Mouse (Mus musculus) lung, postnatal 0 days (tissue): ENCODE results near the gene Mrpl17.

Experiments
- CTCF ChIP-seq: IDR thresholded peaks from 2 replicates; pipeline ENCODE4 v1.5.1; 2016; ENCODE audit warnings: antibody characterized with exemption, mild to moderate bottlenecking
- EP300 ChIP-seq: IDR thresholded peaks from 2 replicates; pipeline ENCODE4 v1.6.1; 2016; ENCODE audit warnings: antibody characterized with exemption, mild to moderate bottlenecking, control low read depth

- no peak for TF ChIP-seq CTCF
- TF ChIP-seq EP300 = no peak
Observed at GRCm38 (mm10) chr7:105773041-105773440, 37.9 kb downstream of the Mrpl17 start.
